Mouse (Mus musculus): Measurements from ENCODE around the gene Rsph9. TPM values are rescaled to one million over a fixed set of nuclear protein-coding genes. Genes with fewer than 3 reads are reported as not detected.

Rsph9 gene
- polyA plus RNA-seq, 1 experiment = 3.4 TPM

- Histone ChIP-seq H3K4me1 (ENCODE audit: control insufficient read depth, insufficient read depth, insufficient read length, low read length) (no peaks in the 10 kb centered on the region), H3K4me3 (ENCODE audit: low read depth, low read length) (no peak overlapping the region), H3K27me3 (ENCODE audit: control insufficient read depth, insufficient read depth, low read length) (no peaks in the 10 kb centered on the region), H3K36me3 (ENCODE audit: control insufficient read depth, insufficient read depth, low read length) (peaks cover 21% of the 10 kb centered on the region), H3K27ac (ENCODE audit: insufficient read depth, low read depth, low read length) (no peak overlapping the region)
- TF ChIP-seq POLR2A (IDR thresholded peaks at IDR 0.05; ENCODE audit: low read depth, low read length) = no peak
- no peak for TF ChIP-seq CTCF (IDR thresholded peaks at IDR 0.05; ENCODE audit: extremely low read depth, insufficient read length, insufficient replicate concordance, low read depth, low read length)
- 71% methylated on average over 13 of the region's 13 CpGs for WGBS
These were observed 26.2 kb downstream of the Rsph9 start for GRCm38 (mm10) chr17:46117623-46118422.

GRCm38 (mm10) chr17:46116881-46117280, 27.1 kb downstream of the Rsph9 start:
- WGBS = 90% methylated on average over 3 of the region's 3 CpGs
- Histone ChIP-seq H3K27me3 (ENCODE audit: control insufficient read depth, insufficient read depth, low read length) (no peaks in the 10 kb centered on the region), H3K27ac (ENCODE audit: insufficient read depth, low read depth, low read length) (no peak overlapping the region), H3K4me1 (ENCODE audit: control insufficient read depth, insufficient read depth, insufficient read length, low read length) (no peaks in the 10 kb centered on the region), H3K36me3 (ENCODE audit: control insufficient read depth, insufficient read depth, low read length) (peaks cover 14% of the 10 kb centered on the region), H3K4me3 (ENCODE audit: low read depth, low read length) (no peak overlapping the region)
- TF ChIP-seq POLR2A (IDR thresholded peaks at IDR 0.05; ENCODE audit: low read depth, low read length) (no peak), CTCF (IDR thresholded peaks at IDR 0.05; ENCODE audit: extremely low read depth, insufficient read length, insufficient replicate concordance, low read depth, low read length) (no peak)

DNA sequence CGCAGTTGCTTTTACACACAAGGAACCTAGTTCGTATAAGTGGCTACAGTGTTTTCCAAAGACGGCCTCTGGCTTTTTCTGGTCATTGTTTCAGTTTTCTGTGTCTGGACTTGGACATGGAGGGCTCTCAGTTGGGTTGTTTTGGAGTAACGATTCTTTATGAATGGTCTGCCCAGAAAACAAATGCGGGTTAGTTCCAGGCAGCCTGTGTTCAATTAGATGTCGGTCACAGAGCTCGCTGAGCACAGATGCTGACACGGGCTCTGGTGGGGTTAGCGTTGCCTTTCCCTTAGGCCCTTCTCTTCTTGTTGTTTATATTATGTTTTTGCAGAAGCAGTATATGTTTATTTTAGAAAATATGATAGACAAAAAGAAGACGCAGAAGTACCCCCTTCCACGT, 27.9 kb downstream of the Rsph9 start:
- TF ChIP-seq POLR2A (IDR thresholded peaks at IDR 0.05; ENCODE audit: low read depth, low read length) (no peak), CTCF (IDR thresholded peaks at IDR 0.05; ENCODE audit: extremely low read depth, insufficient read length, insufficient replicate concordance, low read depth, low read length) (no peak)
- H3K4me3 ChIP-seq (ENCODE audit: low read depth, low read length) = no peak overlapping the region
- H3K36me3 ChIP-seq (ENCODE audit: control insufficient read depth, insufficient read depth, low read length) = peaks cover 13% of the 10 kb centered on the region
- H3K27ac ChIP-seq (ENCODE audit: insufficient read depth, low read depth, low read length) = no peak overlapping the region
- 85% methylated on average over 11 of the region's 11 CpGs for WGBS
- H3K4me1 ChIP-seq (ENCODE audit: control insufficient read depth, insufficient read depth, insufficient read length, low read length) = no peaks in the 10 kb centered on the region; the same call in 1 of the 2 replicates
- no peaks in the 10 kb centered on the region for H3K27me3 ChIP-seq (ENCODE audit: control insufficient read depth, insufficient read depth, low read length)

DNA sequence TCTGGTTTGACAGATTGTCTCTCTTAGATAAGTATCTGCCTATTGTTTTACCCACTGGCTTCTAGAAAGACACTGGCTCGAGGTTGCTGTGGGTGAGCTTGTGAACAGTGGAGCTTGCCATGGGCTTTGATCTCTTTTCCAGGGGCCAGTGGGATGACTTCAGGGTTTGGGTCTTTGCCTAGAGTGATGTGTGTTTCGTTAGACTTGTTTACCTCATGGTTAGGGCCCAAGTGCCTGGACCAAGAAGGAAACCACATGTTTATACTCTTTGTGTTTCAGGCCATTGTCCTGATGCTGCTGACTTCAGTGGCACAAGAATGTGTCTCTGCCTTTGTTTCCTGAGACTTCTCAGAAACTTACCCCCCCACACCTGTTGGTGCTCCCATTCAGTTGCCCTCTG, 28.5 kb downstream of the Rsph9 start:
- TF ChIP-seq CTCF (IDR thresholded peaks at IDR 0.05; ENCODE audit: extremely low read depth, insufficient read length, insufficient replicate concordance, low read depth, low read length) (no peak), POLR2A (IDR thresholded peaks at IDR 0.05; ENCODE audit: low read depth, low read length) (no peak)
- no peak overlapping the region for H3K4me3 ChIP-seq (ENCODE audit: low read depth, low read length)
- no peaks in the 10 kb centered on the region; the same call in 1 of the 2 replicates for H3K4me1 ChIP-seq (ENCODE audit: control insufficient read depth, insufficient read depth, insufficient read length, low read length)
- no peaks in the 10 kb centered on the region for H3K27me3 ChIP-seq (ENCODE audit: control insufficient read depth, insufficient read depth, low read length)
- 34% methylated on average over 2 of the region's 2 CpGs for WGBS
- no peak overlapping the region for H3K27ac ChIP-seq (ENCODE audit: insufficient read depth, low read depth, low read length)
- peaks cover 13% of the 10 kb centered on the region for H3K36me3 ChIP-seq (ENCODE audit: control insufficient read depth, insufficient read depth, low read length)

GRCm38 (mm10) chr17:46110402-46111289, 33.4 kb downstream of the Rsph9 start, which contains the start of gene Mrps18a:
Gene Mrps18a, plus strand, starts transcription at chr17:46110986.
- no peak for TF ChIP-seq CTCF (IDR thresholded peaks at IDR 0.05; ENCODE audit: extremely low read depth, insufficient read length, insufficient replicate concordance, low read depth, low read length)
- TF ChIP-seq POLR2A (IDR thresholded peaks at IDR 0.05; ENCODE audit: low read depth, low read length) = peak; percentile 84; the same call in 1 of the 2 replicates
- H3K4me3 ChIP-seq (ENCODE audit: low read depth, low read length) = peak within 1 kb of the TSS; percentile 96
- WGBS = 5% methylated on average over 38 of the region's 38 CpGs
- H3K4me1 ChIP-seq (ENCODE audit: control insufficient read depth, insufficient read depth, insufficient read length, low read length) = no peaks in the 10 kb centered on the region; the same call in 1 of the 2 replicates
- no peak within 1 kb of the TSS for H3K27ac ChIP-seq (ENCODE audit: insufficient read depth, low read depth, low read length)
- H3K36me3 ChIP-seq (ENCODE audit: control insufficient read depth, insufficient read depth, low read length) = no peaks in the 10 kb centered on the region
- peaks cover 2% of the 10 kb centered on the region; the same call in 1 of the 2 replicates for H3K27me3 ChIP-seq (ENCODE audit: control insufficient read depth, insufficient read depth, low read length)

DNA sequence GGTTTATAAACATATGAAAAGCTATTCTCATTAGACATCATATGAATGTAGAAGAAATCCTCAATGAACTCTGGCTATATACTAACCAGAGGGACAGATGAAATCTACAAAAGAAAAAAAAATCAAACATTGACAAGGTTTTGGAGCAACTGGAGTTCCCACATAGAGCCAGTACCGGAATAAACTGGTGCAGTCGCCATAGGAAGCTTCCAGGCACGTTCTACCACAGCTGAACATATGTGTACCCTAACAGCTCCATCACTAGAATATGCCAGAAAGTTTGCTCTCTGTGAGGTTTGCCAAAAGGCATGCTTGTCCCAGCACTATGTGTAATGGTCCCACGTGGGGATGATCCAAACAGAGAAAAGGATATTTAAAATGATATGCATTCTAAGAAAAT, 35.7 kb downstream of the Rsph9 start:
- no peaks in the 10 kb centered on the region; the same call in 1 of the 2 replicates for H3K4me1 ChIP-seq (ENCODE audit: control insufficient read depth, insufficient read depth, insufficient read length, low read length)
- WGBS = 75% methylated on average over 4 of the region's 4 CpGs
- H3K36me3 ChIP-seq (ENCODE audit: control insufficient read depth, insufficient read depth, low read length) = no peaks in the 10 kb centered on the region
- no peak overlapping the region for H3K27ac ChIP-seq (ENCODE audit: insufficient read depth, low read depth, low read length)
- TF ChIP-seq POLR2A (IDR thresholded peaks at IDR 0.05; ENCODE audit: low read depth, low read length) = no peak
- no peak for TF ChIP-seq CTCF (IDR thresholded peaks at IDR 0.05; ENCODE audit: extremely low read depth, insufficient read length, insufficient replicate concordance, low read depth, low read length)
- H3K4me3 ChIP-seq (ENCODE audit: low read depth, low read length) = no peak overlapping the region
- peaks cover 2% of the 10 kb centered on the region; the same call in 1 of the 2 replicates for H3K27me3 ChIP-seq (ENCODE audit: control insufficient read depth, insufficient read depth, low read length)

Measured in small intestine, adult 2 months (tissue).